Mouse (Mus musculus) C2C12 (cell line): Measurements from ENCODE around the gene Grk5.

Experiments
- MAX ChIP-seq: IDR thresholded peaks from one replicate; pipeline ENCODE4 v1.6.1; 2011; ENCODE audit warnings: mild to moderate bottlenecking, control low read depth
- MYOD1 ChIP-seq: IDR thresholded peaks from one replicate; pipeline ENCODE4 v1.6.1; 2011; ENCODE audit warnings: low read depth; ENCODE audit not compliant: control insufficient read depth, insufficient read length

DNA sequence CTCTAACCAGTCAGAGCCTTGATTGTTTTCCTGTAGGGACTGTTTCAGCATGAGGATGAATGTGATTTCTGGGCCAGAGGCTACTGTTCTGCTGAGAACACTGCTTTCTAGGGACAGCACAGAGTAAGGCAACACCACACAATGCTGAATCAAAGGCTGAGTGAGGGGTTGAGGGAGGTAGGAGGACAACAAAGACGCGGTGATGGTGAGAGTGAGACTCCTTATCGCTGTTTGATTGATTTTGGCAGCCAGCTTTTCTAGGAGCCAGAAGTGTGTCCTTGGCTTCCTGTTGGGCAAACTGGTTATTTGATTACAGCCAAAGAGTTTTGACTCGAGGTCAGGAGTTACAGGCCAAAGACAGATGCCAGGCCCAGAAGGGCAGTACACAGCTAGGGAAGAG lies 25.7 kb downstream of the Grk5 start:
- TF ChIP-seq MYOD1, result no peak
- no peak for TF ChIP-seq MAX
